Mouse (Mus musculus): ENCODE measurements around the gene Dmac1.
A peak's percentile ranks its signal among the peaks of the same experiment; 100 is the strongest.

The Dmac1 gene

GRCm38 (mm10) chr4:75278197-75279175, at the start of gene Dmac1:
TSS of gene Dmac1 (minus strand) at chr4:75278305.
- peak; percentile 96 to 98 for DNase-seq

GRCm38 (mm10) chr4:75315431-75315830, 37.3 kb upstream of the Dmac1 start:
- DNase-seq = no peak

- no peak for DNase-seq
These were observed 36.9 kb upstream of the Dmac1 start for GRCm38 (mm10) chr4:75315007-75315406.

GRCm38 (mm10) chr4:75311918-75312317, 33.8 kb upstream of the Dmac1 start:
- no peak for DNase-seq

GRCm38 (mm10) chr4:75311305-75311704, 33.2 kb upstream of the Dmac1 start:
- no peak for DNase-seq

- DNase-seq = no peak
These were observed 22.3 kb upstream of the Dmac1 start for GRCm38 (mm10) chr4:75300205-75300972.

GRCm38 (mm10) chr4:75292315-75292714, 14.2 kb upstream of the Dmac1 start:
- no peak for DNase-seq

GRCm38 (mm10) chr4:75291142-75291541, 13.0 kb upstream of the Dmac1 start:
- no peak for DNase-seq

GRCm38 (mm10) chr4:75277467-75278196, 473 bp downstream of the Dmac1 start:
- DNase-seq = peak in 1 of 2 experiments; percentile 3

GRCm38 (mm10) chr4:75275737-75276136, 2.4 kb downstream of the Dmac1 start:
- DNase-seq = peak in 1 of 2 experiments; percentile 3

- no peak for DNase-seq
These were observed 10.2 kb downstream of the Dmac1 start for GRCm38 (mm10) chr4:75267866-75268265.

GRCm38 (mm10) chr4:75266773-75267550, 11.1 kb downstream of the Dmac1 start:
- DNase-seq = no peak

- DNase-seq = no peak
These were observed 13.9 kb downstream of the Dmac1 start for GRCm38 (mm10) chr4:75264219-75264618.

GRCm38 (mm10) chr4:75263556-75264129, 14.5 kb downstream of the Dmac1 start:
- no peak for DNase-seq

- DNase-seq = no peak
These were observed 15.7 kb downstream of the Dmac1 start for GRCm38 (mm10) chr4:75262423-75262822.

GRCm38 (mm10) chr4:75260156-75260555, 17.9 kb downstream of the Dmac1 start:
- DNase-seq = no peak

- DNase-seq = no peak
These were observed 18.7 kb downstream of the Dmac1 start for GRCm38 (mm10) chr4:75259447-75259846.

- DNase-seq = peak; percentile 9 to 11
These were observed 43.5 kb downstream of the Dmac1 start for GRCm38 (mm10) chr4:75234602-75235001.
